Mouse (Mus musculus): ENCODE data around the gene Pate1.

The Pate1 gene

GRCm38 (mm10) chr9:35687013-35687412 lies at the start of gene Pate1:
Gene Pate1, minus strand, starts transcription at chr9:35687390.
- ATAC-seq (ENCODE audit: insufficient number of reproducible peaks, low FRiP score, low TSS enrichment): no peak

GRCm38 (mm10) chr9:35707265-35707664 lies 20.1 kb upstream of the Pate1 start:
- ATAC-seq (ENCODE audit: insufficient number of reproducible peaks, low FRiP score, low TSS enrichment): no peak

GRCm38 (mm10) chr9:35691924-35692323 lies 4.7 kb upstream of the Pate1 start:
- ATAC-seq (ENCODE audit: insufficient number of reproducible peaks, low FRiP score, low TSS enrichment): no peak

- no peak for ATAC-seq (ENCODE audit: insufficient number of reproducible peaks, low FRiP score, low TSS enrichment)
Observed at GRCm38 (mm10) chr9:35673557-35673956, 13.6 kb downstream of the Pate1 start.

GRCm38 (mm10) chr9:35648102-35648501 lies 39.1 kb downstream of the Pate1 start, which contains the start of gene Pate3:
Gene Pate3, minus strand, starts transcription at chr9:35648202.
- ATAC-seq (ENCODE audit: insufficient number of reproducible peaks, low FRiP score, low TSS enrichment): no peak

Measured in cerebellum, adult (tissue).